Mouse (Mus musculus) megakaryocyte, embryonic 14.5 days (primary cell): ENCODE data around the gene Mccc2.

ENCODE experiments used
- FLI1 ChIP-seq: IDR thresholded peaks from 2 replicates; pipeline ENCODE4 v1.6.1; 2012; ENCODE audit warnings: low read length, inconsistent platforms, mixed read lengths
- GATA1 ChIP-seq: IDR thresholded peaks from 3 replicates; pipeline ENCODE4 v1.6.1; 2012; ENCODE audit warnings: mixed read lengths, low read length, inconsistent platforms, borderline replicate concordance

DNA sequence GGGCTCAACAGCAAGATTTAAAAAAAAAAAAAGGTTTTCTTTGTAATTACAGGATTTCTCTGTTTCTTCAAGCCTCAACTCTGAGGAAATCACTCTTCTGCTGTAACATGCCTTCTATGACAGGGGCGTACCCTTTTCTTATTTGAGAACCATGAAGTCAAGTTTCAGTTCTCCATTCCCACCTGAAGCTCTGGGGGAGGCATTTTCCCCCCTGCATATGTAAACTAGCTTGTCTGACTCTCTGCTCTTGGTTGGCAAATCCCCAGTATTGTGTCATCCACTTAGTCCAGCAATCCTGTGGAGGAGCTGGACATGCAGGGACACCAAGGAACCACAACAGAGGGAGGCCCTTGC lies 59.9 kb downstream of the Mccc2 start:
- no peak for TF ChIP-seq GATA1
- no peak for TF ChIP-seq FLI1
